Mouse (Mus musculus): Measurements from ENCODE around the gene Hist1h2bh.

Gene Hist1h2bh

GRCm38 (mm10) chr13:23505662-23506345 lies 37.4 kb downstream of the Hist1h2bh start:
- no peak for DNase-seq (ENCODE audit: low spot score)

- DNase-seq (ENCODE audit: low spot score), result no peak
Measured at GRCm38 (mm10) chr13:23503797-23504196, 39.4 kb downstream of the Hist1h2bh start.

- no peak for DNase-seq (ENCODE audit: low spot score)
Measured at GRCm38 (mm10) chr13:23502916-23503315, 40.3 kb downstream of the Hist1h2bh start.

- DNase-seq (ENCODE audit: low spot score), result no peak
Measured at GRCm38 (mm10) chr13:23502031-23502567, 41.1 kb downstream of the Hist1h2bh start.

- DNase-seq (ENCODE audit: low spot score), result no peak
Measured at GRCm38 (mm10) chr13:23501511-23501910, 41.7 kb downstream of the Hist1h2bh start.

- no peak for DNase-seq (ENCODE audit: low spot score)
Measured at GRCm38 (mm10) chr13:23500424-23501200, 42.6 kb downstream of the Hist1h2bh start.

- DNase-seq (ENCODE audit: low spot score), result no peak
Measured at GRCm38 (mm10) chr13:23499943-23500342, 43.2 kb downstream of the Hist1h2bh start.

GRCm38 (mm10) chr13:23498653-23499052 lies 44.5 kb downstream of the Hist1h2bh start:
- no peak for DNase-seq (ENCODE audit: low spot score)

- DNase-seq (ENCODE audit: low spot score), result no peak
Measured at GRCm38 (mm10) chr13:23497656-23498321, 45.4 kb downstream of the Hist1h2bh start.

GRCm38 (mm10) chr13:23495526-23495925 lies 47.7 kb downstream of the Hist1h2bh start:
- no peak for DNase-seq (ENCODE audit: low spot score)

GRCm38 (mm10) chr13:23491990-23492389 lies 51.2 kb downstream of the Hist1h2bh start:
- DNase-seq (ENCODE audit: low spot score), result no peak
